Mouse (Mus musculus) erythroid progenitor cell, adult 5-6 weeks (primary cell): ENCODE data around the gene Capn11. TPM values are rescaled to one million over a fixed set of nuclear protein-coding genes. Genes with fewer than 3 reads are reported as not detected.

Experiments used
- ATAC-seq: replicated peaks from 2 replicates; pipeline ENCODE4 v1.8.0; 2016; ENCODE audit warnings: moderate number of reproducible peaks, mild to moderate bottlenecking, moderate TSS enrichment, inconsistent platforms; ENCODE audit not compliant: poor library complexity, low FRiP score, severe bottlenecking
- total RNA-seq, 2 experiments: library from RNA; stranded (forward) in 1 of 2; stranded (reverse) in 1 of 2; fragments of 150-400 nt in 1 of 2; fragments of 186-747, 209-891 nt in 1 of 2; gene quantifications; 2 replicates each; pipeline versions ENCODE4 v1.2.3 to v1.2.4; 2015 to 2017; ENCODE audit warnings: low replicate concordance in 2 of 2

Capn11 gene
- total RNA-seq, 2 experiments from 2014 or later = 0.23 TPM; not detected in 1

GRCm38 (mm10) chr17:45685171-45686092 lies 26.3 kb upstream of the Capn11 start:
- peak; percentile 20 for ATAC-seq

DNA sequence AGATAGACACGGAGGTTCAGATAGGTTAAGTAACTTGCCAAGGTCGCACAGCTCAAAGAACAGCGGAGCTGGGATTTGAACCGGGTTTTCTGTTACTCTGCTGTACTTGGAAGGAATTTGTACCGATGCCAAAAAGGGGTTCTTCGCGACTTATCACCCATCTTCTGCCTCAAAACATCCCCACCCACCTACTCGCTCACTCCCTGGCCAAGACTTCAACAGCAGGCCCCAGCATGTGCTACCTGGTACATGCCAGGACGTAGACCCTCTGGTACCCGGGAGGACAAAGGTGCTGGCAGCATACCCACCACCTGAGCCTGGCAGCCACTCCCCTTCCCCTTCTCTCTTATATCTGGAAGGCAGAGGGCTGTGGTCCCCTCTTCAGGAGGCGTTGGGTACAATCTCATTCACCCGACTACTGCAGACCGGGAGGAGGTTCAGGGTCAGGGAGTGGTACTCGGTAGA lies 25.6 kb upstream of the Capn11 start:
- ATAC-seq = no peak

- ATAC-seq = no peak
Observed at GRCm38 (mm10) chr17:45682843-45683242, 23.7 kb upstream of the Capn11 start.

GRCm38 (mm10) chr17:45681588-45681987 lies 22.5 kb upstream of the Capn11 start:
- ATAC-seq = no peak

- no peak for ATAC-seq
Observed at GRCm38 (mm10) chr17:45680391-45680980, 21.4 kb upstream of the Capn11 start.

DNA sequence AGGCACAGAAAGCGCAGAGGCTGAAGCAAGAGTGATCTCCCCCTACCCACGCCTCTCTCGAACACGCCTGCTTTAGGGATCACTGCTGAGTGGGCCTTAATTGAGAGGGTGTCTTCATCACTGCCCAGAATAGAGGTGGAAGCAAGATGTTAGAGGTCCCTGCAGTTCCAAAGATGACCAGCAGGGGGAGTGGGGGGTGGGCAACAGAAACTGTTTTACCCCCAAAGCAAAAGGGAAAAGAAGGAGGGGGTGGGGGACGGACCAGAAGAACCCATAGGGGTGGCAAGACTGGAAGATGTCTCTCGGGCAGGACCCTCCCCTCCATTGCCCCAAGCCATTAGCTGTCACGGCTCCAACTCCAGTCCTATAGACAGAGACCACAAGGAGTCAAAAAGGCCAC lies 19.0 kb upstream of the Capn11 start:
- ATAC-seq = no peak

DNA sequence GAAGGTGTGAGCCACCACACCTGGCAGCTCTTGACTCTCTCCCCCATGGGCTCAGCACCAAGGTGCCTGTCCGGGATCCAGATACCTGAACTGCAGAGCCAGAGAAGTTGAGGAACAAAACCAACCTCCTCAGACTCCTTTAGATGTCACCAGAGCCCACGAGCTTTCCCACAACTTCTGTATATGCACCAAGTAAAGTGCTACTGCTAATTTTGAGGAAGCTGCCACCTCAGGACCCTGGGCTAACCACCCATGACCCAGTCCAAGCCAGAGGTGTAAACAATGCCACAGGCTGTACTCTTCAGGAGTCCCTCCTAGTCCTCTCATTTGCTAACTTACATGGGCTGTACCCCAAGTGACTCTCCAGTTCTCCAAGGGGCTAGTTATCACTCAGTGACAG lies 13.5 kb upstream of the Capn11 start:
- ATAC-seq = no peak

DNA sequence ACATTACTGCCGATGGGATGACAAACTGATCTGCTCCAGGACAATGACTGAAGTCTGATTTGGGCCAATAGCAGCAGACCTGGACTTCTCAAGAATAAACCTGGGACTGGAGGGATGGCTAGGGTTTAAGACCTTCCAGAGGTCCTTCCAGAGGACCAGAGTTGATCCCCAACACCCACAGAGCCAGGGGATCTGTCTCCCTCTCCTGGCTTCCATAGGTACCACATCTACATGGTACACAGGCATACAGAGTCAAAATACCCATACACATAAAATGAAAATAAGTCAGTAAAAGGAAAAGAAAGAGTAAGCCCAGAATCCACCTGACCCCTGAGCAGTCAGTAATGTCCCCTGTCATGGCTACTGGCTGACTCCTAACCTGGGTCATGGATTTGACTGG lies 12.7 kb upstream of the Capn11 start:
- no peak for ATAC-seq

GRCm38 (mm10) chr17:45667986-45668385 lies 8.9 kb upstream of the Capn11 start:
- no peak for ATAC-seq

- no peak for ATAC-seq
Observed at GRCm38 (mm10) chr17:45667481-45667880, 8.4 kb upstream of the Capn11 start.

- no peak for ATAC-seq
Observed at GRCm38 (mm10) chr17:45666091-45666490, 7.0 kb upstream of the Capn11 start.

- ATAC-seq = no peak
Observed at GRCm38 (mm10) chr17:45664608-45665007, 5.5 kb upstream of the Capn11 start.

- ATAC-seq = peak; percentile 66
Observed at GRCm38 (mm10) chr17:45663106-45663919, 4.2 kb upstream of the Capn11 start.

GRCm38 (mm10) chr17:45655820-45656219 lies 3.3 kb downstream of the Capn11 start:
- ATAC-seq = no peak

GRCm38 (mm10) chr17:45653233-45653632 lies 5.9 kb downstream of the Capn11 start:
- ATAC-seq = peak; percentile 87

- ATAC-seq = no peak
Observed at GRCm38 (mm10) chr17:45644185-45644584, 14.9 kb downstream of the Capn11 start.

DNA sequence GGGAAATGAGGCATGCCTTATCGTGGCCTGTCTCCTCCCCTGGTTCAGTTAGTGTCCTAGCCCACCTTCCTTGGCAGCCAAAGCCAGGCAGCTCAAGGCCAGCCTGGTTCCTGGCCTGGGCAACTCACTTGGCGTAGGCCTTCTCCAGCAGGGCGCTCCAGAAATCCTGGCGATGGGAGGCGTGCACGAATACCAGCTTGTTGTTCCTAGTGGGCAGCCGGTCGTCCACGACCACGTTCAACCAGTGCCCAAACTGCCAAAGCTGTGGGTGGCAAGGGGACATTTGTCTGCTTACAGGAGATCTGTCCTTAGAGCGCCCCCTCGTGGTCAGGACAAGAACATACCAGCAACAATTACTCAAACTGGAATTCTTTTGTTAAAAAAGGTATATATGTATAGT lies 16.4 kb downstream of the Capn11 start:
- 0 out of 2 replicates have a peak, but pooled peaks have one; percentile 19 for ATAC-seq

DNA sequence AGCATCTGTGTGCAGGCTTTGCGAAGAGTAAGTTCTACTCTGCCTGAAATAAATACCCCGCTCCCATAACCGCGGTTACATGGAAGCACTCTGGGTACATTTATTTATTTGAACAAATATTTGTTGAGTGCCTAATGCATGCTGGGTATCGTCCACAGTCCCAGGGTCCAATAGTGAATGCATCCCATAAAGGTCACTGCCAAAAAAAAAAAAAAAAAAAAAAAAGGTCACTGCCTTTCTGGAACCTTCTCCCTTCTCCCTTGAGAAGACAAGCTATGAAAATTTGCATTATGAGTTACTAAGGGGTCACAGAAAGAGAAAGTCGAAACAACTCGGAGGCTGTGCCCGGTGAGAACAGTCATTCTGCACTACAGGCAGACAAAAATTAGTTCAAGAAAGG lies 17.1 kb downstream of the Capn11 start:
- no peak for ATAC-seq

GRCm38 (mm10) chr17:45638596-45639295 lies 20.4 kb downstream of the Capn11 start:
- no peak for ATAC-seq

DNA sequence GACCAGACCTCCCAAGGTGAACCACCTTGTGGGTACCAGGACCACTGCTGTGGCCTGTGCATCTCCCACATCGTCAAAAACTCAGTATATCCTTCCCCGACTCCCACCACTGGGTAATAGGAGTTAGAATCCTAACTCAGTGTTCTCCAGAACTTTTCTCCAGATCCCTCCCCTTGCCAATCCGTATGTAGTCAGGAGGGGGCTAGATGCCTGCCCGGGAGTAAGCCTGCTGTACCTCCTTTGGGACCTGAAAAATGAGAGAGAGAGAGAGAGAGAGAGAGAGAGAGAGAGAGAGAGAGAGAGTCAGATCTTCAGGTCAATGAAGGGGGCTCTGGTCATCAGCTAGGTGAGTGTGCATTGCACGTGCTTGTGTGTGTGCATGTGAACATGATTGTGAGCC lies 25.1 kb downstream of the Capn11 start:
- no peak for ATAC-seq
